Mouse (Mus musculus): Measurements from ENCODE around the gene Cacna1d.
A peak's percentile ranks its signal among the peaks of the same experiment; 100 is the strongest.

The Cacna1d gene

DNA sequence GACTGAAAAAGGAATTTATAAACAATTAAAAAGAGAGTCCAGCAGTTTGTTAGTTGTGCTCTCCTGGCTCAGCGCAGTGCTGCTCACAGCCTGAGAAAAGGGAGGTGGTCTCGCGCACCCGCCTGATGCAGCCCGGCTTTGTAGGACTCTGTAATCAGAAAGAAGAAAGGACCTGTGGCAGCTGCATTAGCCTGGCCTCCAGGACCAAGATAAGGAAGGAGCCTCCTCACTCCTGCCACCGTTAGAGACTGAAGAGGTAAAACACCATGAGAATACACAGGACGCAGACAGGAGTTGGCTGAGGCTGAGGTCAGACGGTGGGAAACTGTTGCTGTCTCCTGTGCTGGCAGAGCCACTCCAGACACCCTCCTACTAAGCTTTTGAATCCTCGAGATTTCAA is at the start of gene Cacna1d:
Cacna1d (minus strand) TSS at position 114 of the 400 bp plus-strand sequence.
- DNase-seq (ENCODE audit: low read depth) = no peak

DNA sequence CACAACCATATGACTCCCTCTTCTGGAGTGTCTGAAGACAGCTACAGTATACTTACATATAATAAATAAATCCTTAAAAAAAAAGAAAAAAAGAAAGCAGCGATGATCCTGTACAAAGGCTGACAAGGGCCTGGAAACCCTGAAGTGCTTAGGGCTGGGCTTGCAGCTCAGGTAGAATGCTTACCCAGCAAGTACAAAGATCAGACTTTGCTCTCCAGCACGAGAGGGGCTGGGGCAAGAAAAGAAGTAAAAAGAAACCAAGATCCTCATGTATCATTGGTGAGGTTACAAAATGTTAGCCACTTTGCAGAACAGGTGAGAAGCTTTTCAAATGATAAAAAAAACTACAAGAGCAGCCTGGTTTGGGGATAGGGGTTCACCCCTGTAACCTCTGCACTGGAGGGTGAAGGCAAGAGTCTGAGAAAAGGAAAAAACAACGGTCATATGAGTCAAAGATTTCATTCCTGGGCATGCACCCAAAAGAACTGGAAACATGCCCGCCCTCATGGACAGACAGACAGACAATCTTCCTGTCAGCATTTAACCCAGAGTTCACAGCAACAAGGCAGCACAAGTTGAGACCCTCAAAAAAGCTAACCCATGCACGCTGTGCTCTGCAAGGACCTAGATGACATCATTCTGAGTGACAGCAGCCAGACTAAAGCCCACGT is 42.7 kb upstream of the Cacna1d start:
- no peak for DNase-seq (ENCODE audit: low read depth)

DNA sequence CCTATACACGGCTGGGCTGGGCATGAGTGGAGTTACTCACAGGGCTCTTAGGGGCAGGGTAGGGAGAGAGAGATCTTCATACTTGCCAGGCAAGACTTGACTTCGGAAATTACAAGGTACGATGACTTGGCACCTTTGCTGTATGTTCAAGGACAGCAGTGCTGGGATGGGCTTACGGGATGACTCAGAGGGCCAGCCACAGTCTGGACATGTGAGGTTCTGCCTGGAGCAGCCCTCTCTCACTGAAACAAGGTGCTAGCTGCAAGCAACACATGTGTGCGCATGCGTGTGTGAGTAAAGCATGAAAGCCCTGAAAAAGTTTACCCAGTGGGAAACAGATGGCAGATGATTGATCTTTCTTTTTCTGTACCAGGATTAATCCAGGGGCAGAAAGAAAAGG is 40.6 kb upstream of the Cacna1d start:
- no peak for DNase-seq (ENCODE audit: low read depth)

DNA sequence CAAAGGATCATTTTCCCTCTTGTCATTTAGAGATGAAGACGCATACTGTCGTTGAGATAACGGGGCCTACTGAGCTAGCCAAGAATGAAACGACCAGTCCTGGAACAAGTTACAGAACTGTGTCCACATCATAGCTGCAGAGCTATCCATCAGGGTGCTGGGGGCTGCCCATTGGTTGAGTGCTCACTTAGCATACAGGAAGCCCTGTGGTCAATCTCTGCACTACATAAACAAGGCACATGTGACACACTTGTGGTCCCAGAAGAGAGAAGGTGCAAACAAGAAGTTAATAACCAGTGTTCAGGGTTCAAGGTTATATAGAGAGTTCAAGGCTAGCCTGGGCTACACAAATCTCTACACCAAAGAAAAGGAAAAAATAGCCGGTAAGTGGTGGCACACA is 40.2 kb upstream of the Cacna1d start:
- DNase-seq (ENCODE audit: low read depth) = no peak

DNA sequence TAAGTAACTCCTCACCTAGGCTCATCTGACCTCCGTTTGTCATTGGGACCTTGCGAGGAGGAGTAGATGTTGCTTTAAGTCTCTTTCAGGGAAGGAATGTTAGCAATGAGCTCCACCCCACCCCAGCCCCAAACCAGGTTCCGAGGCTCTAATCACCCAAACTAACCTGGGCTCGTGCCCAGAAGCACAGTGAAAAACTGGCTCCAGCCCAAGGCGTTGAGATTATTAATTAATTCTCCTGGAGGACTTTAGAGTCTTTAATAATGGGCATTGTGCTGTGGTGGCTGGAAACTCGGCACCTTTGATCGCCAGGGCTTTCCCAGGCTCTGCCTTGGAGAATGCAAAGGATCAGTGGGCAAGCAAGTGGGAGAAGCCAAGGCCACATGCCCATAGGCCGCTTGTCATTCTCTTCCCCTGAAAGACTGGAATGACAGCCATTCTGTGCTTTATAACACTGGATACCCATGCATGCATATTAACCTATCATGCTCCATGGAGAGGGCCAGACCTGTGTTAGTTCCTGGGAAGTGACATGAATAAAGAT is 39.5 kb upstream of the Cacna1d start:
- no peak for DNase-seq (ENCODE audit: low read depth)

DNA sequence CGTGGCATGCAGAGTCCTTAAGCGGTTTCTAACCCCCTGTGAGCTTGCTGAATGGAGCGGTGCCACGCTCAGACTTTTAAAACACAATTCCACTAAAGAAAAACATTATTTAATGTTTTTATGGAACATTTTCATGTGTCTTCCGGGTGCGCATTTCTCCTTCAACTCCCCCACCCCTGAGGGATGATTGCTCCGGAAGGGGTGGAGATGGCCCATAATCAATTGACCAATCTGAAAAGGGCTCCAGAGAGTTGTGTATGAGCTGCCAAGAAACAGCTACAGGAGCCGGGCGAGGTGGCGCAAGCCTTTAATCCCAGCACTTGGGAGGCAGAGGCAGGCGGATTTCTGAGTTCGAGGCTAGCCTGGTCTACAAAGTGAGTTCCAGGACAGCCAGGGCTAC is 38.2 kb upstream of the Cacna1d start:
- no peak for DNase-seq (ENCODE audit: low read depth)

DNA sequence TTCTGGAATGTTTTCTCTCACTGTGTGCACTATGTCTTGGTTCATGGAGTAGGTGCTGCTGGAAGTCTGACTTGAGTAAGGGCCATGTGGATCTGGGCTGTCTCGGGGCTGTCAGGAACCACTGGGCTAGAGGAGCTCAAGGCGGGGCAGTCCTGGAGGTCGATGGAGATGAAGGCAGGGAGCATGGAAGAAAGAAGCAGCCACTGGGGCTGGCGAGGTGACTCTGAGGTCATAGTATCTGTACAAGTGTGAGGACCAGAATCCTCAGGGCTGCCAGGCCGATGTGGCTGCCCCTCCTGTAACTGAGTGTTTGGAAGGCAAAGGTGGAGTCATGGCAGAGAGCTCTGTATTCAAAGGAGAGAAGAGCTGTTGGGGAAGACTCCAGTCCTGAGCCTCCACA is 37.7 kb upstream of the Cacna1d start:
- no peak for DNase-seq (ENCODE audit: low read depth)

DNA sequence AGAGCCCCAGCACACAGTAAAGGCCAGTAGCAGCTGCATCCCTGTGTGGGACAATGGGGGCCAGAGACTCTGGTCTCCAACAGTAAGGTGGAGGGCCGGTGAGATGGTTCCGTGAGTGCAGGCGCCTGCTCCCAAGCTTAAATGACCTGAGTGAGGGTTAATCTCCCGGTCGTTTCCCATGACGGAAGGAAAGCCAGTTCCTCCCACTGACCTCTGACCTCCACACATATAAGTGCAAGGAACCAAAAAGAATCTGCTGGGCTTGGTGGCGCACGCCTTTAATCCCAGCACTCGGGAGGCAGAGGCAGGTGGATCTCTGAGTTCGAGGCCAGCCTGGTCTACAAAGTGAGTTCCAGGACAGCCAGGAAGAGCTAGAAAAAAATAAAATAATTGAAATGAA is 37.1 kb upstream of the Cacna1d start:
- no peak for DNase-seq (ENCODE audit: low read depth)

DNA sequence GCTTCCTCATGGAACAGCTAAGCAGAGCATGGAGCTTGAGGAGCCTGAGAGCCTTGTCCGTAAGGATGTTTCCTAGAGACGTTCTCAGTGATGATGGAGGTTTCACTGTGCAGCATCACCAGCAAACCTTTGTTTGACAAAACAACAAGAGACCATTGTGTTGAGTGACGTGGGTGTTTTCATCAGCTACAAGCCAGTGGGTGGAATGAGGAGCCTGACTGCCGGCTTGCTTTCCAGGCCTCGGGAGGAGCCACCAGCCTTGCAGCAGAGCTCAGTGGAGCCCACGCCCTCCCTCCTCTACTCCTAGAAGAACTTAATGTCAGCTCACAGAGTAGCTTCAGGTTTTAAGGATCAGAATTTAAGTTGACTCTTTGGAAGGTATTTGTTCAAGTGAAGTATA is 32.1 kb upstream of the Cacna1d start:
- no peak for DNase-seq (ENCODE audit: low read depth)

DNA sequence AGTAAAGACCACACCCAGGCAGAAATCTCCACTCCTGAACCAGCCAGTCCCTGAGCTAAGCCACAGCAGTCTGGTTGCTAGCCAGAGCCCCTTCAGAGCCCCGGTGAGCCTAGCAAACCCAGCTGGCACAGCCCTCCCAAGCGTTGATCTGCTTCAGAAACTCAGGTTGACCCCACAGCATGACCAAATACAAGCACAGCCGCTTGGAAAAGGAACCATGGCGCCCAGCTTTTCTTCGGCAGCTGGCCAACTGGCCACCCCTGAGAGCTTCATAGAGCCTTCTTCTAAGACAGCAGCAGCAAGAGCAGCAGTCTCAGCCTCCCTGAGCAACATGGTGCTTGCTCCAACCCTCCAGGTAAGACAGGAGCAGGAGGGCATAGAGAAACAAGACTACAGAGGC is 28.1 kb upstream of the Cacna1d start:
- no peak for DNase-seq (ENCODE audit: low read depth)

DNA sequence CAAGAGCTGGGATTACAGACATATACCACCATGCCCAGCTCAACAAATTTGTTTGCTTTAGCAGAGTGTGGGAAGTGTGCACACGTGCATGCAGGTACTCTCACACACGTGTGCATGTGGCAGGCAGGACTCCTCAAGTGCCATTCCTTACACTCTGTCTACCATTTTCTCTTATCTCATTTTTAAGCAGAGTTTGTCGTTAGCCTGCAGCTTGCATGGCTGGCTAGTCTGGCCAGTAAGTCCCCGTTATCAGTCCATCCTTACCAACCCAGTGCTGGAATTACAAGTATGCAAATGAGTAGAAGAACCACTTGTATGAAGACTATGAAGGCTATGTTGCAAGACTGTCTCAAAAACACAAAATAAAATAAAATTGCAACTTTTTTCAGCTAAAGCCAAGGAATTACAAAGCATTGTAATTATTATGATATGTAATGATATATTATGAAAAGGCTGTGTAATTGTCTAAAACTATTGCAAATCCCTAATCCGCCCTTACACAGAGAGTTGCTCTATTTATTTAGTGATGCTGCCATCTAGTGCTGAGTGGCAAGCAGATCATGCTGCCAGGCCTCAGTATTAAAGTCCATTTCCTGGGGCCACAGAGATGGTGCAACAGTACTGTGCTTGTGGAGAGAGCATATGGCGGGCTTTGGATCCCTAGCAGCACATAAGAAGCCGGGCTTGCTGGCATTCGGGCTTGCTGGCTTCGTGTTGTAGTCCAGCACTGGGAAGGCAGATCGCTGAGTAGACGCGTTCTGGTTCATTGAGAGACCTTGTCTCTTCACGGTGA is 24.9 kb upstream of the Cacna1d start:
- peak; percentile 14 for DNase-seq (ENCODE audit: low read depth)

DNA sequence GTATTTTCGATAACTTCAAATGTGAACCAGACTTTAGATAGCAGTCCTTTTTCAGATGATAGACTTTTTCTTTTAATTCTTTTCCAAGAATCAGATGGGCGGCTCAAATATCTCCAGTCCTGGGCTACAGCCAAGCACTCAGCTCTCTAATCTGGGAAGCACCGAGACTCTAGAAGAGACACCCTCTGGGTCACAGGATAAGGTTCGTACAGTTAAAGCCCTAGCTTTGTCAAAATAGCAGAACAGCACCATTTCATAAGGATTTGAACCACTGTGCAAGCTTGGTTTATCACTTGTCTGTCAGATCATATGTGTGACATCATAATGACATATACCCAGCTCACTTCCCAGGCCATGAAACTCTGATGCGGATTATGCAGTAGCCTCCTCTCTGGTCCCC is 21.6 kb upstream of the Cacna1d start:
- no peak for DNase-seq (ENCODE audit: low read depth)

DNA sequence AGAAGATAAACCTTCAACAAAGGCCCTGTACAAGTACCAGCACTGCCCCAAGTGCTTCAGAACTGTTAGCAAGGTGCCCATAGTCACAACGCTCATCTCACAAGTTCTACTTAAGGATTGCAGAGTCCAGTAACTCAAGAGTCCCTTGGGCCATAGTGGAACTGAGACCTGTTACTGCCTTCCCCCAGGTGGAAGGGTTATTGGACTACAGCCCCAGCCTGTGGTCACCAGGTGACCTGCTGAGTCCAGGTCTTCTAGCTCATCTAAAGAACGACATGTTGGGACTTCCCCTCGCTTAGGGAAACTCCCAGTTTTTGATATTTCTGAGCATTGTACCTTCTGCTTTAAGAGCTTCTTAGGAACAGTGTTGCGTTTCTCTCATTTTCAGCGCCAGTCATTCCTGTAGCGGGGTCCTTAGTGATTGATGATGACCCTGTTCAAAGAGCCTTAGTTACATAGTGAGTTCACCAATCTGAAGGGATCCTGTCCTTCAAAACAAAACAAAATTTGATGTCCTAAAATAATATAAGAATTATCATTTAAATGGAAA is 19.0 kb upstream of the Cacna1d start:
- DNase-seq (ENCODE audit: low read depth) = no peak

DNA sequence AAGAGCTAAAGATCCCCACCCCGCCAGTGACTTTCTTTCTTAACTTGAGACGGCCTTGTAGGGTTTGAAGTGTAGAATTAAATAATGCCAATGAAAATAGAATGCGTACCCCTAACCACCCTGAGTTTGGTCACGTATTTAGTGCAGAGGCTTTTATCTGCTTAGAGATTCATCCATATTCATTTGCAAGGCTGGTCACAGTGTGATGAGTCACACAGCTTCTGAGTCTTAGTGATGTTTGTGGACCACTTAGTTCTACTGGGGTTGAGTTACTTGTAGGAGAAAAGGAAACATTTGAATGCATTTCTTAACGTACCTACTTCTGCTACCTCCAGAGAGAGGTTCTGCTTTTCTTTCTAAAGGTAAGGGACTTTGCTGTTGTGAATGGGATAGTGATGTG is 13.7 kb upstream of the Cacna1d start:
- no peak for DNase-seq (ENCODE audit: low read depth)

DNA sequence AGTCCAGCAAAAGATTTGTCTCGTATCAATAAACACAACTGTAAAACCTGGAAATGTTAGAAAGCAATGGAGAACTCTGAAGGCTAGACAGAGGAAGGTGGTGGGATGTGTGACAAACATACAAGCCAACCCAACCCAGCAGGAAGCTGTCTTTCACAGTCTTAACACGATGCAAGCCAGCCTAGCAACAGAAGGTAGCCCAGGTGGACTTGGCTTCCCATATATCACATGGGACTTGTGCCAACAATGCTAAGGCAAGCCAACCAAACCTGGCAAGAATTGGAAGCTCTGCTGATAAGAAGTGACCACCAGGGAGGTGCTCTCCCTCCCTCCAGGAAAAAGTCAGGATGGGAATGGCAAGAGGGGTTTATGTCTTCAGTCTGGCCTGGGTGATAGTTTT is 6.9 kb upstream of the Cacna1d start:
- DNase-seq (ENCODE audit: low read depth) = no peak

DNA sequence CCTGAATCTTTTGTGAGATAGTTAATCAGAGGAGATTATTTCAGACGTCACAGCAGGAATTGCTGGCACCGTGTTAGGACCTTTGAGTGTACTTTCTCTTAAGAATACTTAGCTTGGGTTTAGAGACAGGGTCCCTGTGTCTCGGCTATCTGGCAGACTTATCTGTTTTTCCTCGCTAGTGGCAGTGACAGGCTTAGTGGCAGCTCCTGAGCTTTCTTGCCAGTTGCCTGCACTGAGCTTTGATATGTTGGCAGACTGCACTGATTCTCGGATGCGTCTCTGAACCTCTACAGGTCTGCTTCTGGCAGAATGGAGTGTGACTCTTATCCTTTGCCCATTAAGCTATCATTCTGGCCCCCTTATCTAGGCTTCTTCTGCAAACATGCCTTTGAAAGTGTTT is 3.7 kb upstream of the Cacna1d start:
- no peak for DNase-seq (ENCODE audit: low read depth)

DNA sequence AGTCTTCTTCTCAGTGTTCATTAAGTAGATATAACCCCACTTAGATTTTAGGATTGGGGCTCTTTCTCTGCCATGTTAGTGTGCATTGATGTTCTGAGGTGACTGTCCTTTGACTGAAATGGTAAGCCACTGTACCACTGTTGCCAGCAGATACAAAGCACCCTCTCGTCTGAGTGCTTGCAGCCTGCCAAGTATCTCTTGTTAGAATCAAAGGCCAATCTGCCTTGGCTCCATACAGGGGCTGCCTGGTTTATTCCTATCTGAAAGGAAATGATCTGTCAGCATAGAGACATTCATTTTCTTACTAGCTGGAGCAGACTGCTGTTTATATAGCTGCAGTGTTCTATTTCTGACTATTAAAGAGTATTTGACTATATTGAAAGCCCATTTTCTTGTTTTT is 2.0 kb upstream of the Cacna1d start:
- no peak for DNase-seq (ENCODE audit: low read depth)

DNA sequence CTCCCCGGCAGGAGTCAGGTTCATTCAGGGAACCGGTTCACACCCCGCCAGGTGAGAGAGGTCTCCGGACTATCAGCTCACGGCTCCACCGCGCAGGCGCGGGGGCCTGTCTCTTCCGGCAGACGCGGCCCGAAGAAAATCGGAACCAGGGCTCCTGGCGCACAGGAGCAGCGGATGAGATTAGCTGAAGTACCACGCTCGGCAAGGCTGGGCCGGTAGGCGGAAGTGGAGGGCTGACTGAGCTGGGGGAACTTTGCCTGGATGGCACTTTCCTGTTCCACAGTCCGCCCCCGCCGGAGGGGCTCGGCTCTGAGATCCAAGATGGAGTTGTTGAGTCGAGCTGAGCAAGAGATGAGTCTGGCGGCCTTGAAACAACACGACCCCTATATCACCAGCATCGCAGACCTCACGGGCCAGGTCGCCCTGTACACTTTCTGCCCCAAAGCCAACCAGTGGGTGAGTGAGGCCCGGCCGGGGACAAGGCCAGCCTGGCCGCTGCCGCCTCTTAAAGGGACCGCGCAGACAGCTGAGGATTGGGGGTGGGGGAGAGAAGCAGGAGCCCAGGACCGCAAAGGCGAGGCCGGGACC is 11.8 kb downstream of the Cacna1d start, which contains the start of gene Dcp1a:
Dcp1a (plus strand) TSS at position 175 of the 588 bp plus-strand sequence.
- peak; percentile 98 for DNase-seq (ENCODE audit: low read depth)

DNA sequence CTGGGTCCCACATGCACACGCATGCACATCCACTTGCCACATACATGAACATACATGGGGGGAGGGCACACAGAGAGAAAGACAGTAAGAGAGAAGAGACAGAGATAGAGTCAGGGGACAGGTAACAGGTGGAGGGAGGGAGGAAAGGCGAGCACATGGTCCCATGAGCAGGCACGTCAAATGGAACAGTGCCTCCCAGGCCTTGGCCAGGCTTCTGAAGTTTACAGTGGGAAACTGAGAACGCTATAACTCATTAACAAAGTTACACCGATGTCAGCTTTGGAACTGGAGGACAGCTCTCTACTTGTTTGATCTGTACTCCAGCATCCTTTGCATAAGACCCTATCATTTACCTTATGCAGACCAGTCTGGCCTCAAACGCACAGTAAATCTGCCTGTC is 16.8 kb downstream of the Cacna1d start:
- DNase-seq (ENCODE audit: low read depth) = no peak

DNA sequence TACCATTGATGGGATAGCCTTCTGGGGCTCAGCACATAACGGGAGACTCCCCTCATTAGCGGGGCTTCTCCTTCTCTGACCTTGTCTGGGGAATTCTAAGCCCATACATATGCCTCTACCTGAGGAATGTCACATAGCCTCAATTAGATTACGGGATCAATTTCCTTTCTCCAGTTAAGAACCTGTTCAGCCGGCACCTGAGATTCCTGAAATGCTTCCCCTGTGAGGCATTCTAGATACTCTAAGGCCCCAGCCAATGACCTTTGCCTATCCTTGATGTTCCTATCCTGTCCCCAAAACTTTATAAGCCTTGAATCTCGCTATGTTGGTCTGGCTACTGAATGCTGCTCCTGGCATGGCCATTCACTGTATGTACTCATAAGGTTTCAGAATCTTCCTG is 17.6 kb downstream of the Cacna1d start:
- no peak for DNase-seq (ENCODE audit: low read depth)

DNA sequence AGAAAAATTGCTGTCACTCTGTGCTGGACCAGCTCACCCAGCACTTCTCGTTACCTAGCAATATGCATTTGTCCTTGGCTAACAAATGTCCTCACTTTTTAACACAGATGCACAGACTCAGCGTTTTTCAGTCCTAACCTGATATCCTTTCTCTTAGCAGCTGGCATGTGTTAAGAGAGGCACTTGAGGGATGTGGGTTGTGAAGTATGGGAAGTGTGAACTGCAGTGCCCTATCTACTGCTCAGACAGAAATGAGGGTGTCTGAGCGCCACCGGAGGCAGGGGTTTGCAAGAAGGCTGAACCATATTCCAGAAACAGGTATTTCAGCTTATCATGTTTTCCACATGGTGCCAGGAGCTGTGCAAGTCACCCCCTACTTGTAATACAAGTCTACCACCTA is 27.9 kb downstream of the Cacna1d start:
- DNase-seq (ENCODE audit: low read depth) = no peak

DNA sequence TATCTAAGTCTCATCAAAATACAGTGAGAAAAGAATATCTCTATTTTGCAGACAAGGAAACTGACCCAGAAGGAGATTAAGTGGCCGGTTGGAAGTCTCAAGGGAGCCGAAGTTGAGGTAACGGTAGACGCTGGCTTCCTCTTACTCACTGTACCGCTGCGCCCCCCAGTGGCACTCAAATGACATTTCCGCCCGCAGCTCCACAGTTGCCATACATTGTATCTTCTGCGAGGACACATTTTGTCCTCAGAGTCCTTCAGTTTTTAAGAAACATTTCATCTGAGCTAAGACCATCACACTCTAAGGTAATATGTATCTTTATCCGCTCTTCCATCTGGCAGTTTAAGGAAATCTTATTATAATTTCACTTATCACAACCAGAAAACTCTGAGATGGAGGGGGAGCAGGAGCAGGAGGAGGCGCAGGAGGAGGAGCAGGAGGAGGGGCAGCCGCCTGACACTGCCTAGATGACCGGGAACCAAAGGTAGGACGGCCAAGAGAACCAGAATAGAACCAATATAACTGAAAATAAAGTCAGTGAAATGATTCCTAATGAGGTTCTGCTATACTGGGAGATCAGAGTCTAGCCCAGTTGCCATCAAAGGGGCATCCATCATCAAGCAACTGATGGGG is 31.2 kb downstream of the Cacna1d start:
- peak; percentile 87 for DNase-seq (ENCODE audit: low read depth)
